Comparison of ENCODE assay signal across 9 mouse cellular contexts in genomic region chr15:82081161-82081560, GRCm38 (mm10). TPM values are rescaled to one million over a fixed set of nuclear protein-coding genes. Genes with fewer than 3 reads are reported as not detected.
DNase-seq lines count a peak whose midpoint lies in the region; ATAC-seq and TF ChIP-seq lines count a peak whose summit lies in the region.
"Had no signal": no experiment of that assay in that cellular context is flagged by ENCODE, and none has a peak within 500 bp of the region (broad histone marks: within the 10 kb centered on the region; RNA-seq: fewer than 3 reads in every experiment).

No protein-coding gene starts in this region.

- no peak overlapping the region for H3K4me3 ChIP-seq in heart, adult 2 months
- no peak overlapping the region for H3K4me3 ChIP-seq in heart, embryonic 10.5 days
- H3K4me3 ChIP-seq in MEL (ENCODE audit: control insufficient read depth in 1 of 2, insufficient read depth in 1 of 2, low read depth in 2 of 2, low read length in 2 of 2) = no peak overlapping the region
- H3K4me3 ChIP-seq in hindbrain, postnatal 0 days (ENCODE audit: low read length) = no peak overlapping the region
- H3K4me3 ChIP-seq in limb, embryonic 11.5 days (ENCODE audit: low read depth, low read length) = no peak overlapping the region
- H3K4me3 ChIP-seq: heart, embryonic 15.5 days had no signal

- H3K36me3 ChIP-seq in heart, adult 2 months (ENCODE audit: control insufficient read depth, insufficient read depth, low read length) = no peaks in the 10 kb centered on the region
- H3K36me3 ChIP-seq in heart, embryonic 10.5 days = no peaks in the 10 kb centered on the region
- no peaks in the 10 kb centered on the region for H3K36me3 ChIP-seq in MEL (ENCODE audit: control insufficient read depth in 1 of 2, insufficient read depth in 2 of 2, low read length in 2 of 2)
- H3K36me3 ChIP-seq in hindbrain, postnatal 0 days (ENCODE audit: insufficient read depth, low read length) = no peaks in the 10 kb centered on the region
- H3K36me3 ChIP-seq in limb, embryonic 11.5 days (ENCODE audit: control insufficient read depth, insufficient read depth, low read length) = no peaks in the 10 kb centered on the region
- H3K36me3 ChIP-seq: heart, embryonic 15.5 days had no signal

- TF ChIP-seq RAD21 in MEL (IDR thresholded peaks at IDR 0.05; ENCODE audit: low read depth, low read length) = peak; percentile 4

- H3K9ac ChIP-seq in heart, adult 2 months (ENCODE audit: low read depth, low read length) = no peak overlapping the region
- H3K9ac ChIP-seq in MEL (ENCODE audit: control insufficient read depth, low read depth, low read length, poor library complexity, severe bottlenecking) = no peak overlapping the region
- no peak overlapping the region for H3K9ac ChIP-seq in hindbrain, postnatal 0 days (replicated peaks; ENCODE audit: low read length)
- no peak overlapping the region for H3K9ac ChIP-seq in limb, embryonic 11.5 days (ENCODE audit: low read length)
- H3K9ac ChIP-seq: heart, embryonic 15.5 days had no signal

- no peaks in the 10 kb centered on the region for H3K79me2 ChIP-seq in heart, adult 2 months (replicated peaks; ENCODE audit: control insufficient read depth, insufficient read depth, low read length)
- no peaks in the 10 kb centered on the region for H3K79me2 ChIP-seq in MEL (ENCODE audit: control insufficient read depth, insufficient read depth, low read length, poor library complexity)

- no peak for DNase-seq in heart, adult 2 months
- no peak for DNase-seq in heart, embryonic 10.5 days (ENCODE audit: low spot score)
- no peak for DNase-seq in MEL (ENCODE audit: low read depth, low spot score)
- DNase-seq in embryo, embryonic 10 days (ENCODE audit: low spot score) = peak; percentile 62
- DNase-seq in hindbrain, postnatal 0 days (ENCODE audit: low spot score) = peak; percentile 56
- DNase-seq in limb, embryonic 11.5 days (ENCODE audit: low spot score) = peak; percentile 55
- DNase-seq in right cerebral cortex, postnatal 14 days = peak; percentile 42
- DNase-seq in urinary bladder, postnatal 14 days (ENCODE audit: low spot score) = no peak

- intact Hi-C loops in heart, adult 2 months (cut with DNase I) = no loop called here

- TF ChIP-seq POLR2A in heart, adult 2 months (IDR thresholded peaks at IDR 0.05; ENCODE audit: insufficient read depth, low read depth, low read length) = no peak
- TF ChIP-seq POLR2A in MEL (IDR thresholded peaks at IDR 0.05; ENCODE audit: control insufficient read depth in 1 of 2, insufficient read depth in 1 of 2, low read depth in 1 of 2, low read length in 2 of 2, poor library complexity in 1 of 2) = no peak

- no peak overlapping the region for H3K4me2 ChIP-seq in hindbrain, postnatal 0 days (ENCODE audit: low read depth, low read length)
- H3K4me2 ChIP-seq in limb, embryonic 11.5 days (ENCODE audit: low read depth, severe bottlenecking) = no peak overlapping the region
- H3K4me2 ChIP-seq: heart, embryonic 15.5 days had no signal

- ATAC-seq in hindbrain, postnatal 0 days = peak; percentile 68
- no peak for ATAC-seq in limb, embryonic 11.5 days (ENCODE audit: insufficient number of reproducible peaks, low FRiP score, low TSS enrichment, low read depth)

- peaks cover under 1% of the 10 kb centered on the region; the same call in 1 of the 2 replicates for H3K27me3 ChIP-seq in heart, adult 2 months (ENCODE audit: control insufficient read depth, insufficient read depth, low read length)
- H3K27me3 ChIP-seq in heart, embryonic 10.5 days (ENCODE audit: insufficient read depth, poor library complexity, severe bottlenecking) = peaks cover 23% of the 10 kb centered on the region; the same call in 1 of the 2 replicates
- H3K27me3 ChIP-seq in MEL (ENCODE audit: control insufficient read depth in 1 of 2, insufficient read depth in 2 of 2, low read length in 2 of 2) = peaks cover 9 to 16% of the 10 kb centered on the region in 2 experiments; a peak in 3 of 4 replicates
- no peaks in the 10 kb centered on the region for H3K27me3 ChIP-seq in hindbrain, postnatal 0 days (ENCODE audit: insufficient read depth, low read length)
- H3K27me3 ChIP-seq in limb, embryonic 11.5 days (ENCODE audit: control insufficient read depth, insufficient read depth, low read length) = no peaks in the 10 kb centered on the region

- TF ChIP-seq CTCF in heart, adult 2 months (IDR thresholded peaks at IDR 0.05) = peak; percentile 43
- TF ChIP-seq CTCF in MEL (IDR thresholded peaks at IDR 0.05 in 2 of 3, conservative IDR thresholded peaks at IDR 0.05 in 1 of 3; ENCODE audit: control insufficient read depth in 1 of 3, insufficient read depth in 1 of 3, low read depth in 2 of 3, low read length in 3 of 3, poor library complexity in 1 of 3, severe bottlenecking in 1 of 3) = no peak; a peak in 1 of 6 replicates
- peak; percentile 73 for TF ChIP-seq CTCF in hindbrain, postnatal 0 days (IDR thresholded peaks at IDR 0.05; ENCODE audit: low read depth)

- TF ChIP-seq EP300 in heart, adult 2 months (IDR thresholded peaks at IDR 0.05; ENCODE audit: insufficient read depth, low read depth, low read length) = no peak
- TF ChIP-seq EP300 in MEL (IDR thresholded peaks at IDR 0.05; ENCODE audit: low read depth in 1 of 2, low read length in 2 of 2) = no peak

- no peak overlapping the region for H3K27ac ChIP-seq in heart, adult 2 months
- H3K27ac ChIP-seq in heart, embryonic 10.5 days = no peak overlapping the region
- no peak overlapping the region for H3K27ac ChIP-seq in MEL (ENCODE audit: control insufficient read depth, low read depth, low read length)
- no peak overlapping the region for H3K27ac ChIP-seq in hindbrain, postnatal 0 days
- H3K27ac ChIP-seq in limb, embryonic 11.5 days (replicated peaks; ENCODE audit: low read depth, low read length) = no peak overlapping the region
- H3K27ac ChIP-seq: heart, embryonic 15.5 days had no signal

- no peaks in the 10 kb centered on the region for H3K4me1 ChIP-seq in heart, adult 2 months (ENCODE audit: control insufficient read depth, insufficient read depth, low read length)
- no peaks in the 10 kb centered on the region for H3K4me1 ChIP-seq in heart, embryonic 10.5 days
- H3K4me1 ChIP-seq in MEL (ENCODE audit: control insufficient read depth in 1 of 2, insufficient read depth in 2 of 2, low read length in 2 of 2) = no peaks in the 10 kb centered on the region
- no peaks in the 10 kb centered on the region for H3K4me1 ChIP-seq in hindbrain, postnatal 0 days (ENCODE audit: insufficient read depth, low read length)
- no peaks in the 10 kb centered on the region for H3K4me1 ChIP-seq in limb, embryonic 11.5 days (ENCODE audit: control insufficient read depth, insufficient read depth, low read length)
- H3K4me1 ChIP-seq: heart, embryonic 15.5 days had no signal

- no peaks in the 10 kb centered on the region for H3K9me3 ChIP-seq in heart, embryonic 10.5 days
- no peaks in the 10 kb centered on the region for H3K9me3 ChIP-seq in MEL (replicated peaks; ENCODE audit: insufficient read depth, low read length)
- no peaks in the 10 kb centered on the region for H3K9me3 ChIP-seq in hindbrain, postnatal 0 days (ENCODE audit: low read length)
- no peaks in the 10 kb centered on the region for H3K9me3 ChIP-seq in limb, embryonic 11.5 days (ENCODE audit: control insufficient read depth, low read length)
- H3K9me3 ChIP-seq: heart, embryonic 15.5 days had no signal

- WGBS in heart, adult 2 months = 25% methylated on average over 7 of the region's 7 CpGs
- 28% methylated on average over 7 of the region's 7 CpGs for WGBS in heart, embryonic 10.5 days
- WGBS in hindbrain, postnatal 0 days = 30% methylated on average over 7 of the region's 7 CpGs
- WGBS in limb, embryonic 11.5 days = 33% methylated on average over 7 of the region's 7 CpGs

RNA-seq across cellular contexts. Expression of gene Mei1, which starts 11.4 kb away (rescaled TPM):
- total RNA-seq in heart, adult 2 months (2021) = not detected
- not detected in 2 replicates for polyA plus RNA-seq in heart, adult 2 months (2012; rRNA removed)
- 0.05 TPM in 1 of 2 replicates, not detected in the other for polyA plus RNA-seq in heart, embryonic 10.5 days (2016; fragmentation: Nextera tagmentation; extraction: Ambion mirVana)
- total RNA-seq in MEL (2012; rRNA removed) = not detected in 2 replicates
- not detected for polyA plus RNA-seq in MEL (2012; ENCODE audit: insufficient read depth in 1 of 2, insufficient read length in 2 of 2, low read depth in 1 of 2, low replicate concordance in 2 of 2, missing spikeins in 1 of 2)
- 0.21 TPM in 1 of 2 replicates, not detected in the other for total RNA-seq in hindbrain, postnatal 0 days (2014; rRNA removed)
- polyA plus RNA-seq in hindbrain, postnatal 0 days (2015; fragmentation: Nextera tagmentation; extraction: Ambion mirVana) = 0.11 and 0.24 TPM in 2 replicates
- polyA plus RNA-seq in limb, embryonic 11.5 days (2014; fragmentation: Nextera tagmentation; extraction: Ambion mirVana) = 0.05 and 0.14 TPM in 2 replicates
- polyA plus RNA-seq: heart, embryonic 15.5 days had no signal

RNA-seq across cellular contexts. Expression of gene 4930407I10Rik, which starts 22.2 kb away (rescaled TPM):
- not detected for total RNA-seq in heart, adult 2 months (2021)
- polyA plus RNA-seq in heart, adult 2 months (2012; rRNA removed) = not detected in 2 replicates
- polyA plus RNA-seq in heart, embryonic 10.5 days (2016; fragmentation: Nextera tagmentation; extraction: Ambion mirVana) = not detected in 2 replicates
- total RNA-seq in MEL (2012; rRNA removed) = not detected in 2 replicates
- not detected for polyA plus RNA-seq in MEL (2012; ENCODE audit: insufficient read depth in 1 of 2, insufficient read length in 2 of 2, low read depth in 1 of 2, low replicate concordance in 2 of 2, missing spikeins in 1 of 2)
- total RNA-seq in hindbrain, postnatal 0 days (2014; rRNA removed) = not detected in 2 replicates
- polyA plus RNA-seq in hindbrain, postnatal 0 days (2015; fragmentation: Nextera tagmentation; extraction: Ambion mirVana) = not detected in 2 replicates
- 0.04 TPM in 1 of 2 replicates, not detected in the other for polyA plus RNA-seq in limb, embryonic 11.5 days (2014; fragmentation: Nextera tagmentation; extraction: Ambion mirVana)
- polyA plus RNA-seq: heart, embryonic 15.5 days had no signal

RNA-seq across cellular contexts. Expression of gene Snu13, which starts 33.8 kb away (rescaled TPM):
- total RNA-seq in heart, adult 2 months (2021) = 10 to 100 TPM; 49.5 to 52.7 TPM
- 49.5 and 66.6 TPM in 2 replicates for polyA plus RNA-seq in heart, adult 2 months (2012; rRNA removed)
- 217 and 292 TPM in 2 replicates for polyA plus RNA-seq in heart, embryonic 10.5 days (2016; fragmentation: Nextera tagmentation; extraction: Ambion mirVana)
- total RNA-seq in MEL (2012; rRNA removed) = 262 and 297 TPM in 2 replicates
- 100 to 1,000 TPM; 196 to 375 TPM for polyA plus RNA-seq in MEL (2012; ENCODE audit: insufficient read depth in 1 of 2, insufficient read length in 2 of 2, low read depth in 1 of 2, low replicate concordance in 2 of 2, missing spikeins in 1 of 2)
- total RNA-seq in hindbrain, postnatal 0 days (2014; rRNA removed) = 222 and 236 TPM in 2 replicates
- polyA plus RNA-seq in hindbrain, postnatal 0 days (2015; fragmentation: Nextera tagmentation; extraction: Ambion mirVana) = 249 and 255 TPM in 2 replicates
- 326 and 338 TPM in 2 replicates for polyA plus RNA-seq in limb, embryonic 11.5 days (2014; fragmentation: Nextera tagmentation; extraction: Ambion mirVana)

RNA-seq across cellular contexts. Expression of gene Ccdc134, which starts 46.6 kb away (rescaled TPM):
- total RNA-seq in heart, adult 2 months (2021) = 1 to 10 TPM; 3.9 to 4.0 TPM
- polyA plus RNA-seq in heart, adult 2 months (2012; rRNA removed) = 4.8 and 6.6 TPM in 2 replicates
- polyA plus RNA-seq in heart, embryonic 10.5 days (2016; fragmentation: Nextera tagmentation; extraction: Ambion mirVana) = 13.5 and 19.4 TPM in 2 replicates
- 11.8 and 19.7 TPM in 2 replicates for total RNA-seq in MEL (2012; rRNA removed)
- polyA plus RNA-seq in MEL (2012; ENCODE audit: insufficient read depth in 1 of 2, insufficient read length in 2 of 2, low read depth in 1 of 2, low replicate concordance in 2 of 2, missing spikeins in 1 of 2) = 10 to 100 TPM in 1 of 2 experiments, not detected in 1; 17.5 TPM
- 15.5 and 16.0 TPM in 2 replicates for total RNA-seq in hindbrain, postnatal 0 days (2014; rRNA removed)
- polyA plus RNA-seq in hindbrain, postnatal 0 days (2015; fragmentation: Nextera tagmentation; extraction: Ambion mirVana) = 6.4 and 8.4 TPM in 2 replicates
- 22.3 and 24.4 TPM in 2 replicates for polyA plus RNA-seq in limb, embryonic 11.5 days (2014; fragmentation: Nextera tagmentation; extraction: Ambion mirVana)

RNA-seq across cellular contexts. Expression of gene Desi1, which starts 47.5 kb away (rescaled TPM):
- 10 to 100 TPM; 21.4 to 27.7 TPM for total RNA-seq in heart, adult 2 months (2021)
- polyA plus RNA-seq in heart, adult 2 months (2012; rRNA removed) = 20.1 and 23.1 TPM in 2 replicates
- polyA plus RNA-seq in heart, embryonic 10.5 days (2016; fragmentation: Nextera tagmentation; extraction: Ambion mirVana) = 26.7 and 27.5 TPM in 2 replicates
- 22.6 and 26.3 TPM in 2 replicates for total RNA-seq in MEL (2012; rRNA removed)
- polyA plus RNA-seq in MEL (2012; ENCODE audit: insufficient read depth in 1 of 2, insufficient read length in 2 of 2, low read depth in 1 of 2, low replicate concordance in 2 of 2, missing spikeins in 1 of 2) = 100 to 1,000 TPM in 1 of 2 experiments, not detected in 1; 116 TPM
- 29.9 and 32.1 TPM in 2 replicates for total RNA-seq in hindbrain, postnatal 0 days (2014; rRNA removed)
- polyA plus RNA-seq in hindbrain, postnatal 0 days (2015; fragmentation: Nextera tagmentation; extraction: Ambion mirVana) = 44.1 and 45.3 TPM in 2 replicates
- polyA plus RNA-seq in limb, embryonic 11.5 days (2014; fragmentation: Nextera tagmentation; extraction: Ambion mirVana) = 34.4 and 37.7 TPM in 2 replicates

Comparison
In these comparisons a context has a peak if more than half of its experiments do, and no peak if none do; other contexts are left out.
1. DNase-seq: peak in embryo, embryonic 10 days (single experiment), hindbrain, postnatal 0 days (single experiment), limb, embryonic 11.5 days (single experiment) and right cerebral cortex, postnatal 14 days (single experiment); none in heart, adult 2 months (0 of 2), heart, embryonic 10.5 days (single experiment), MEL (single experiment) and urinary bladder, postnatal 14 days (single experiment).
2. CTCF ChIP-seq: peak in heart, adult 2 months (single experiment) and hindbrain, postnatal 0 days (single experiment); none in MEL (0 of 3).